Mouse (Mus musculus) liver, postnatal 0 days (tissue): Measurements from ENCODE around the gene Col8a1. TPM values are rescaled to one million over a fixed set of nuclear protein-coding genes. Genes with fewer than 3 reads are reported as not detected.
A peak's percentile ranks its signal among the peaks of the same experiment; 100 is the strongest.

Source experiments
- ATAC-seq: fragments of 200-750 bp; cut with Nextera tagmentation; 2 replicates; pipeline ENCODE4 v1.8.0; 2017; ENCODE audit warnings: mild to moderate bottlenecking, moderate library complexity
- DNase-seq: peaks from one replicate; pipeline ENCODE4 v3.0.0-alpha.2; 2016
- H3K27ac ChIP-seq: fragments of 300-500 bp; sonication (generic); 2 replicates; pipeline ENCODE4 v1.5.1; 2014; ENCODE audit warnings: antibody characterized with exemption, moderate library complexity, mild to moderate bottlenecking, low read depth
- H3K27me3 ChIP-seq: fragments of 300-500 bp; sonication (generic); 2 replicates; pipeline ENCODE4 v1.6.1; 2014; ENCODE audit warnings: low read length, control low read depth, mixed read lengths; ENCODE audit not compliant: insufficient read depth
- H3K36me3 ChIP-seq: fragments of 300-500 bp; sonication (generic); replicated peaks from 2 replicates; pipeline ENCODE4 v1.6.1; 2014; ENCODE audit warnings: mild to moderate bottlenecking, control low read depth, low read length, moderate library complexity, mixed read lengths; ENCODE audit not compliant: insufficient read depth
- H3K4me1 ChIP-seq: fragments of 300-500 bp; sonication (generic); 2 replicates; pipeline ENCODE4 v1.6.1; 2014; ENCODE audit warnings: antibody characterized with exemption, mild to moderate bottlenecking, control low read depth; ENCODE audit not compliant: insufficient read depth
- H3K4me2 ChIP-seq: fragments of 300-500 bp; sonication (generic); 2 replicates; pipeline ENCODE4 v1.6.1; 2014; ENCODE audit warnings: low read depth, mild to moderate bottlenecking, low read length, moderate library complexity, mixed read lengths
- H3K4me3 ChIP-seq: fragments of 300-500 bp; sonication (generic); 2 replicates; pipeline ENCODE4 v1.5.1; 2014; ENCODE audit warnings: low read depth, low read length
- H3K9ac ChIP-seq: fragments of 300-500 bp; sonication (generic); replicated peaks from 2 replicates; pipeline ENCODE4 v1.6.1; 2014; ENCODE audit warnings: mild to moderate bottlenecking, moderate library complexity
- H3K9me3 ChIP-seq: fragments of 300-500 bp; sonication (generic); 2 replicates; pipeline ENCODE4 v1.6.1; 2016; ENCODE audit warnings: mild to moderate bottlenecking, control low read depth, low read length, mixed read lengths
- CTCF ChIP-seq: sonication (generic); IDR thresholded peaks from 2 replicates; pipeline ENCODE4 v1.5.1; 2016; ENCODE audit warnings: antibody characterized with exemption, low read depth
- EP300 ChIP-seq: IDR thresholded peaks from 2 replicates; pipeline ENCODE4 v1.6.1; 2016; ENCODE audit warnings: antibody characterized with exemption, low read depth, mild to moderate bottlenecking
- WGBS: fragments of 180-500 bp; shearing (Covaris S2); extraction: QIAGEN DNeasy Blood & Tissue Kit; methylation state at CpG from one replicate; pipeline ENCODE4 v1.1.7; 2014; ENCODE audit not compliant: insufficient replicate concordance; 5-methylcytosine and 5-hydroxymethylcytosine counted together
- polyA plus RNA-seq: library from polyadenylated mRNA; unstranded; fragments of >200 nt; fragmentation: Nextera tagmentation; extraction: Ambion mirVana; gene quantifications from 2 replicates; pipeline ENCODE4 v1.2.1, GENCODE M21; 2015

Col8a1 gene
- polyA plus RNA-seq, 1 experiment from 2014 or later: 0.06 TPM

GRCm38 (mm10) chr16:57606444-57607227 lies 147.9 kb downstream of the Col8a1 start, which contains the start of gene Cmss1:
TSS of gene Cmss1 (minus strand) at chr16:57606864.
- WGBS: under 1% methylated on average over 64 of the region's 64 CpGs
- H3K4me1 ChIP-seq: peaks cover 11% of the 10 kb centered on the region
- peak within 1 kb of the TSS; percentile 72 for H3K9ac ChIP-seq
- H3K27me3 ChIP-seq: no peaks in the 10 kb centered on the region
- peak; percentile 93 for DNase-seq
- no peaks in the 10 kb centered on the region for H3K9me3 ChIP-seq
- no peaks in the 10 kb centered on the region for H3K36me3 ChIP-seq
- ATAC-seq: peak; percentile 96
- peak within 1 kb of the TSS; percentile 90 for H3K4me2 ChIP-seq
- peak within 1 kb of the TSS; percentile 72 for H3K27ac ChIP-seq
- TF ChIP-seq CTCF (0 out of 2 replicates have a peak, but pooled peaks have one; percentile 6), EP300 (peak; percentile 40; the same call in 1 of the 2 replicates)
- H3K4me3 ChIP-seq: peak within 1 kb of the TSS; percentile 73

- H3K4me2 ChIP-seq: no peak overlapping the region
- DNase-seq: no peak
- no peak overlapping the region for H3K4me3 ChIP-seq
- no peak for TF ChIP-seq EP300
- TF ChIP-seq CTCF: no peak
- H3K27ac ChIP-seq: no peak overlapping the region
- no peaks in the 10 kb centered on the region for H3K36me3 ChIP-seq
- H3K9ac ChIP-seq: no peak overlapping the region
- H3K27me3 ChIP-seq: no peaks in the 10 kb centered on the region
- H3K4me1 ChIP-seq: peaks cover 6% of the 10 kb centered on the region; the same call in 1 of the 2 replicates
- ATAC-seq: no peak
- no peaks in the 10 kb centered on the region for H3K9me3 ChIP-seq
Observed at GRCm38 (mm10) chr16:57601031-57601430, 153.5 kb downstream of the Col8a1 start.

- no peak for ATAC-seq
- H3K4me1 ChIP-seq: no peaks in the 10 kb centered on the region
- H3K27ac ChIP-seq: no peak overlapping the region
- H3K4me2 ChIP-seq: no peak overlapping the region
- no peaks in the 10 kb centered on the region for H3K27me3 ChIP-seq
- no peak for TF ChIP-seq EP300
- no peak for TF ChIP-seq CTCF
- H3K9me3 ChIP-seq: no peaks in the 10 kb centered on the region
- 80% methylated on average over 4 of the region's 4 CpGs for WGBS
- DNase-seq: no peak
- H3K9ac ChIP-seq: no peak overlapping the region
- no peaks in the 10 kb centered on the region for H3K36me3 ChIP-seq
- no peak overlapping the region for H3K4me3 ChIP-seq
Observed at GRCm38 (mm10) chr16:57597295-57597957, 157.1 kb downstream of the Col8a1 start.

- Histone ChIP-seq H3K4me2 (no peak overlapping the region), H3K27me3 (no peaks in the 10 kb centered on the region), H3K27ac (no peak overlapping the region), H3K9ac (no peak overlapping the region), H3K4me1 (no peaks in the 10 kb centered on the region), H3K36me3 (no peaks in the 10 kb centered on the region), H3K4me3 (no peak overlapping the region), H3K9me3 (no peaks in the 10 kb centered on the region)
- ATAC-seq (no peak), DNase-seq (no peak)
- peak; percentile 83 for TF ChIP-seq CTCF
- TF ChIP-seq EP300: no peak
- 37% methylated on average over 7 of the region's 7 CpGs for WGBS
Observed at GRCm38 (mm10) chr16:57593422-57594157, 160.9 kb downstream of the Col8a1 start.

- ATAC-seq (no peak), DNase-seq (no peak)
- Histone ChIP-seq H3K27ac (no peak overlapping the region), H3K27me3 (no peaks in the 10 kb centered on the region), H3K9me3 (no peaks in the 10 kb centered on the region), H3K9ac (no peak overlapping the region), H3K36me3 (no peaks in the 10 kb centered on the region), H3K4me2 (no peak overlapping the region), H3K4me3 (no peak overlapping the region), H3K4me1 (no peaks in the 10 kb centered on the region)
- 24% methylated on average over 3 of the region's 3 CpGs for WGBS
- no peak for TF ChIP-seq CTCF
- no peak for TF ChIP-seq EP300
Observed at GRCm38 (mm10) chr16:57585201-57585600, 169.3 kb downstream of the Col8a1 start.

GRCm38 (mm10) chr16:57582008-57582407 lies 172.5 kb downstream of the Col8a1 start:
- Histone ChIP-seq H3K4me3 (no peak overlapping the region), H3K9ac (no peak overlapping the region), H3K4me2 (no peak overlapping the region), H3K36me3 (no peaks in the 10 kb centered on the region), H3K9me3 (no peaks in the 10 kb centered on the region), H3K27ac (no peak overlapping the region), H3K27me3 (no peaks in the 10 kb centered on the region), H3K4me1 (no peaks in the 10 kb centered on the region)
- 39% methylated on average over 2 of the region's 2 CpGs for WGBS
- 0 out of 2 replicates have a peak, but pooled peaks have one; percentile 29 for TF ChIP-seq EP300
- no peak for TF ChIP-seq CTCF
- ATAC-seq (no peak), DNase-seq (no peak)
